Mouse (Mus musculus): ENCODE data around the gene Gm47959. TPM values are rescaled to one million over a fixed set of nuclear protein-coding genes. Genes with fewer than 3 reads are reported as not detected.

Gm47959 gene
- polyA plus RNA-seq, 1 experiment from 2014 or later = not detected

DNA sequence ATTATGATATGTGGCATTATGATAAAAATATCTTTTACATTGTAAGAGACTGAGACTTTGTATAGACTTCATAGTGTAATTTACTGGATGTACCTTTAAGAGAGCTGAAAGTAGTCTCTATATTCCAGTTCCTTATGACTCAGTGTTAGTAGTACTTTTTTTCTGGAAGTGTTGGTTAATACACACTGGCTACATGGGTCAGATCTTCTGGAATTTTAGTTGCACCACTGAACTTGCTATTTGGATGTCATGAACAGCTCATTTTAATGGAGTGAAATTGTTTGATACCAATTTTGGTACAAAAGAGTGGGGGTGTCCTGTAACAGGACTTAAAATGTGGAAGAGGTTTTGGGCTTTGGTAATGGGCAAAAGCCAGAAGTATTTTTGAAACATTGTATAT lies 22.5 kb upstream of the Gm47959 start:
- Histone ChIP-seq H3K9me3 (replicated peaks; ENCODE audit: control insufficient read depth, low read length) (no peaks in the 10 kb centered on the region), H3K27ac (ENCODE audit: low read depth, low read length) (no peak overlapping the region), H3K9ac (ENCODE audit: low read depth, low read length) (no peak overlapping the region), H3K4me3 (ENCODE audit: low read depth, low read length) (no peak overlapping the region), H3K36me3 (ENCODE audit: control insufficient read depth, insufficient read depth, low read length) (no peaks in the 10 kb centered on the region), H3K4me1 (ENCODE audit: control insufficient read depth, insufficient read depth, low read length) (peaks cover 12% of the 10 kb centered on the region), H3K4me2 (no peak overlapping the region), H3K27me3 (ENCODE audit: control insufficient read depth, insufficient read depth, low read length) (no peaks in the 10 kb centered on the region)
- ATAC-seq (replicated peaks; ENCODE audit: insufficient number of reproducible peaks, low FRiP score, low TSS enrichment) = no peak

- H3K36me3 ChIP-seq (ENCODE audit: control insufficient read depth, insufficient read depth, low read length) = no peaks in the 10 kb centered on the region
- no peak overlapping the region for H3K4me2 ChIP-seq
- H3K27me3 ChIP-seq (ENCODE audit: control insufficient read depth, insufficient read depth, low read length) = no peaks in the 10 kb centered on the region; the same call in 1 of the 2 replicates
- peaks cover 3% of the 10 kb centered on the region; the same call in 1 of the 2 replicates for H3K9me3 ChIP-seq (replicated peaks; ENCODE audit: control insufficient read depth, low read length)
- ATAC-seq (replicated peaks; ENCODE audit: insufficient number of reproducible peaks, low FRiP score, low TSS enrichment) = no peak
- H3K9ac ChIP-seq (ENCODE audit: low read depth, low read length) = no peak overlapping the region
- H3K27ac ChIP-seq (ENCODE audit: low read depth, low read length) = no peak overlapping the region
- no peak overlapping the region for H3K4me3 ChIP-seq (ENCODE audit: low read depth, low read length)
- H3K4me1 ChIP-seq (ENCODE audit: control insufficient read depth, insufficient read depth, low read length) = no peaks in the 10 kb centered on the region
- 80% methylated on average over 6 of the region's 6 CpGs for WGBS (ENCODE audit: insufficient replicate concordance)
Measured at GRCm38 (mm10) chr1:82986738-82987137, 13.6 kb upstream of the Gm47959 start.

- no peaks in the 10 kb centered on the region for H3K36me3 ChIP-seq (ENCODE audit: control insufficient read depth, insufficient read depth, low read length)
- no peak overlapping the region for H3K27ac ChIP-seq (ENCODE audit: low read depth, low read length)
- H3K4me3 ChIP-seq (ENCODE audit: low read depth, low read length) = no peak overlapping the region
- H3K4me1 ChIP-seq (ENCODE audit: control insufficient read depth, insufficient read depth, low read length) = no peaks in the 10 kb centered on the region
- no peak overlapping the region for H3K9ac ChIP-seq (ENCODE audit: low read depth, low read length)
- no peaks in the 10 kb centered on the region; the same call in 1 of the 2 replicates for H3K27me3 ChIP-seq (ENCODE audit: control insufficient read depth, insufficient read depth, low read length)
- WGBS (ENCODE audit: insufficient replicate concordance) = 19% methylated on average over 4 of the region's 4 CpGs
- H3K9me3 ChIP-seq (replicated peaks; ENCODE audit: control insufficient read depth, low read length) = peaks cover 3% of the 10 kb centered on the region; the same call in 1 of the 2 replicates
- ATAC-seq (replicated peaks; ENCODE audit: insufficient number of reproducible peaks, low FRiP score, low TSS enrichment) = no peak
- H3K4me2 ChIP-seq = no peak overlapping the region
Measured at GRCm38 (mm10) chr1:82987530-82988198, 12.7 kb upstream of the Gm47959 start.

DNA sequence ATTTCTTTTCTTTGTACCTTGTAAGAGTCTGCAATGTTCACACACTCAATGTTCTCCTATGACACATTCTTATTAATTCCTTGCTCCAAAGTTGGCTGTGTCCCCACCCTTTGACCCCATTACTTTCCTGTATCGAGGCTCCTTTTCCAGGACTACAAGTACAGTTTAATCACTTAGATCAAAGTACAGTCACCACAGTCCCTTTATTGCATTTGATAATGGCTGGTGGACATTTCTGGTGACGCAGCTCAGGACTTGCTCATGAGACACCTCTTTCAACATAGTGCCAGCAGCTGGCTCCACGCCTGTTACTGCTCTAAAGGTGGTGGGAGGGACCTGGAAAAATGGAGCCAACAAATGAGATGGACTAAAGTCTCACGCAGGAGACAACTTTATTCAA lies 9.3 kb upstream of the Gm47959 start:
- Histone ChIP-seq H3K4me3 (ENCODE audit: low read depth, low read length) (no peak overlapping the region), H3K27me3 (ENCODE audit: control insufficient read depth, insufficient read depth, low read length) (no peaks in the 10 kb centered on the region; the same call in 1 of the 2 replicates), H3K9me3 (replicated peaks; ENCODE audit: control insufficient read depth, low read length) (no peaks in the 10 kb centered on the region), H3K27ac (ENCODE audit: low read depth, low read length) (no peak overlapping the region), H3K4me1 (ENCODE audit: control insufficient read depth, insufficient read depth, low read length) (no peaks in the 10 kb centered on the region), H3K36me3 (ENCODE audit: control insufficient read depth, insufficient read depth, low read length) (no peaks in the 10 kb centered on the region), H3K4me2 (no peak overlapping the region), H3K9ac (ENCODE audit: low read depth, low read length) (no peak overlapping the region)
- no peak for ATAC-seq (replicated peaks; ENCODE audit: insufficient number of reproducible peaks, low FRiP score, low TSS enrichment)
- WGBS (ENCODE audit: insufficient replicate concordance) = 63% methylated on average over 4 of the region's 4 CpGs

DNA sequence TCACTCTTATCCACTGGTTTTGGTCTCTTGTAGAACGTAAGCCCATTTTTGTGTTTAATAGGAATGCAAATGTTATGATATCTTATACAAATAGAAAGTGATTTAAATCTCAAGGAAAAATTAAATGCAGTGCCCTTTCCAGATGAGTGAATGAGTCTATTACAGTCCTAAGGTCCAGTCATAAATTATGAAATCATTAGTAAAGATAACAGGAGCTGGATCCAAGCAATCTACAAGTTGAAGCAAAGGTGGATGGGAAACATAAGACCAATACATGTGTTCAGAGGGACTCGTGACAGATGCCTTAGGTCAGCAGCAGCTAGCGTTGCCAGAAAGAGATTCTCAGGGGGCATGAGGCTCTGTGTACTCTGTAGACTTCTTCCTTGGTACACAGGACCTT lies 8.8 kb upstream of the Gm47959 start:
- no peaks in the 10 kb centered on the region for H3K9me3 ChIP-seq (replicated peaks; ENCODE audit: control insufficient read depth, low read length)
- no peak for ATAC-seq (replicated peaks; ENCODE audit: insufficient number of reproducible peaks, low FRiP score, low TSS enrichment)
- no peak overlapping the region for H3K4me3 ChIP-seq (ENCODE audit: low read depth, low read length)
- no peak overlapping the region for H3K4me2 ChIP-seq
- H3K36me3 ChIP-seq (ENCODE audit: control insufficient read depth, insufficient read depth, low read length) = no peaks in the 10 kb centered on the region
- 82% methylated on average over 3 of the region's 3 CpGs for WGBS (ENCODE audit: insufficient replicate concordance)
- H3K4me1 ChIP-seq (ENCODE audit: control insufficient read depth, insufficient read depth, low read length) = no peaks in the 10 kb centered on the region
- H3K27ac ChIP-seq (ENCODE audit: low read depth, low read length) = no peak overlapping the region
- no peak overlapping the region for H3K9ac ChIP-seq (ENCODE audit: low read depth, low read length)
- no peaks in the 10 kb centered on the region; the same call in 1 of the 2 replicates for H3K27me3 ChIP-seq (ENCODE audit: control insufficient read depth, insufficient read depth, low read length)

DNA sequence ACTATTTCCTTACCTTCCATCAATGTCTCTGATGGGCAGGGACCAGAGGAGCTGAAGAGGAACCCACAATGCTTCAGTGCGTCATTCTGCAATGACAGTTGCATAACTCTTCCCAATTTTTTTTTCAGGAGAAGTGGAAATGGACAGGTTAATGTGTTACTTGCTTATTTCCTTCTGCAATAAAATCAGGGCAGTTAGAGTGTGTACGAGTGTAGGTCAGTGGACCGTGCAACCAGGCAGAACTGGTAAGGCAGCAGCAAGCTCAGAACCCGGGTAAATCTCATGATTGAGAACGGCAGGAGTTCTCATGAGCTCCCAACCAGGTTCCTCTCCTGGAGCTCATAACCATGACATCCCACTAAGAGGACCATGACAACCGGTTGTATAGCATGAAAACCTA lies 8.3 kb upstream of the Gm47959 start:
- Histone ChIP-seq H3K27me3 (ENCODE audit: control insufficient read depth, insufficient read depth, low read length) (no peaks in the 10 kb centered on the region; the same call in 1 of the 2 replicates), H3K9ac (ENCODE audit: low read depth, low read length) (no peak overlapping the region), H3K4me1 (ENCODE audit: control insufficient read depth, insufficient read depth, low read length) (no peaks in the 10 kb centered on the region), H3K9me3 (replicated peaks; ENCODE audit: control insufficient read depth, low read length) (no peaks in the 10 kb centered on the region), H3K36me3 (ENCODE audit: control insufficient read depth, insufficient read depth, low read length) (no peaks in the 10 kb centered on the region), H3K27ac (ENCODE audit: low read depth, low read length) (no peak overlapping the region), H3K4me2 (no peak overlapping the region), H3K4me3 (ENCODE audit: low read depth, low read length) (no peak overlapping the region)
- WGBS (ENCODE audit: insufficient replicate concordance) = 86% methylated on average over 6 of the region's 6 CpGs
- no peak for ATAC-seq (replicated peaks; ENCODE audit: insufficient number of reproducible peaks, low FRiP score, low TSS enrichment)

DNA sequence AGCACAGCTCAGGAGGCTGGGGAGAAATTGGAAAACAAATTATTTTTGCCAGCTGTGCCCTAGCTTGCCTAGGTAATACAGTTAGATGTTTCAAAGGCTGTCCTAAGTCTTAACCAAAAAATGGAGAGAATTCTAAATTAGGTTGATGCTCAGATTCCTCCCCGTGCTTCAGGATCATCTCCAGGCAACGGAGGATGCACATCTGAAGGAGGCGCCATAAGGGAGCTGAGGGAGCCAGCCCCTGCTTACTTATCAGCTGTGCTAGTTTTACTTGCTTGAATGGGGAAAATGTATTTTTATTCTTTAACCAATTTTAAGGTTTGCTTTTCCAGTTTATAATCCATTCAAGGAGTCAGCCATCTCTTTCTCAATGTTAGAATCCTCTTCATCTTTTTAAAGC lies 6.4 kb upstream of the Gm47959 start:
- WGBS (ENCODE audit: insufficient replicate concordance) = 74% methylated on average over 3 of the region's 3 CpGs
- no peaks in the 10 kb centered on the region; the same call in 1 of the 2 replicates for H3K27me3 ChIP-seq (ENCODE audit: control insufficient read depth, insufficient read depth, low read length)
- no peak overlapping the region for H3K4me3 ChIP-seq (ENCODE audit: low read depth, low read length)
- H3K4me1 ChIP-seq (ENCODE audit: control insufficient read depth, insufficient read depth, low read length) = no peaks in the 10 kb centered on the region
- no peak overlapping the region for H3K4me2 ChIP-seq
- H3K9me3 ChIP-seq (replicated peaks; ENCODE audit: control insufficient read depth, low read length) = no peaks in the 10 kb centered on the region
- no peak overlapping the region for H3K9ac ChIP-seq (ENCODE audit: low read depth, low read length)
- H3K36me3 ChIP-seq (ENCODE audit: control insufficient read depth, insufficient read depth, low read length) = no peaks in the 10 kb centered on the region
- no peak overlapping the region for H3K27ac ChIP-seq (ENCODE audit: low read depth, low read length)
- ATAC-seq (replicated peaks; ENCODE audit: insufficient number of reproducible peaks, low FRiP score, low TSS enrichment) = no peak

GRCm38 (mm10) chr1:83006218-83007179 lies 6.2 kb downstream of the Gm47959 start:
- no peak overlapping the region for H3K27ac ChIP-seq (ENCODE audit: low read depth, low read length)
- no peak for ATAC-seq (replicated peaks; ENCODE audit: insufficient number of reproducible peaks, low FRiP score, low TSS enrichment)

More at GRCm38 (mm10) chr1:83006218-83007179, 6.2 kb downstream of the Gm47959 start:
- no peaks in the 10 kb centered on the region for H3K9me3 ChIP-seq (replicated peaks; ENCODE audit: control insufficient read depth, low read length)
- no peaks in the 10 kb centered on the region for H3K36me3 ChIP-seq (ENCODE audit: control insufficient read depth, insufficient read depth, low read length)
- whole genome bisulfite sequencing (ENCODE audit: insufficient replicate concordance) = 62% methylated on average over 8 of the region's 8 CpGs
- H3K27me3 ChIP-seq (ENCODE audit: control insufficient read depth, insufficient read depth, low read length) = no peaks in the 10 kb centered on the region
- peaks cover 7% of the 10 kb centered on the region; the same call in 1 of the 2 replicates for H3K4me1 ChIP-seq (ENCODE audit: control insufficient read depth, insufficient read depth, low read length)
- no peak overlapping the region for H3K4me2 ChIP-seq
- no peak overlapping the region for H3K9ac ChIP-seq (ENCODE audit: low read depth, low read length)
- no peak overlapping the region for H3K4me3 ChIP-seq (ENCODE audit: low read depth, low read length)

Data from heart, embryonic 11.5 days (tissue).